Mouse (Mus musculus) limb, embryonic 14.5 days (tissue): ENCODE results near the gene Lasp1. TPM values are rescaled to one million over a fixed set of nuclear protein-coding genes. Genes with fewer than 3 reads are reported as not detected.

ENCODE experiments used
- ATAC-seq: fragments of 200-750 bp; cut with Nextera tagmentation; 2 replicates; pipeline ENCODE4 v1.8.0; 2017; ENCODE audit warnings: low read depth, moderate number of reproducible peaks, moderate TSS enrichment; ENCODE audit not compliant: low FRiP score
- DNase-seq: peaks from one replicate; pipeline ENCODE4 v3.0.0-alpha.2; 2015; ENCODE audit warnings: low spot score
- H3K27ac ChIP-seq: fragments of 300-500 bp; sonication (generic); replicated peaks from 2 replicates; pipeline ENCODE4 v1.5.1; 2014; ENCODE audit warnings: low read depth, mild to moderate bottlenecking, low read length, moderate library complexity, mixed read lengths
- H3K27me3 ChIP-seq: fragments of 300-500 bp; sonication (generic); 2 replicates; pipeline ENCODE4 v1.6.1; 2014; ENCODE audit warnings: low read length, mixed read lengths; ENCODE audit not compliant: control insufficient read depth, insufficient read depth
- H3K36me3 ChIP-seq: fragments of 300-500 bp; sonication (generic); 2 replicates; pipeline ENCODE4 v1.6.1; 2014; ENCODE audit warnings: mild to moderate bottlenecking, low read length, moderate library complexity, mixed read lengths; ENCODE audit not compliant: control insufficient read depth, insufficient read depth
- H3K4me1 ChIP-seq: fragments of 300-500 bp; sonication (generic); 2 replicates; pipeline ENCODE4 v1.6.1; 2014; ENCODE audit warnings: antibody characterized with exemption, low read length, mixed read lengths; ENCODE audit not compliant: control insufficient read depth, insufficient read depth
- H3K4me2 ChIP-seq: fragments of 300-500 bp; sonication (generic); replicated peaks from 2 replicates; pipeline ENCODE4 v1.6.1; 2014; ENCODE audit warnings: low read depth, mild to moderate bottlenecking, low read length, moderate library complexity; ENCODE audit not compliant: severe bottlenecking
- H3K4me3 ChIP-seq: fragments of 300-500 bp; sonication (generic); replicated peaks from 2 replicates; pipeline ENCODE4 v1.5.1; 2014; ENCODE audit warnings: low read length
- H3K9ac ChIP-seq: fragments of 300-500 bp; sonication (generic); 2 replicates; pipeline ENCODE4 v1.6.1; 2014; ENCODE audit warnings: mild to moderate bottlenecking, low read depth, low read length, moderate library complexity; ENCODE audit not compliant: severe bottlenecking
- H3K9me3 ChIP-seq: fragments of 300-500 bp; sonication (generic); 2 replicates; pipeline ENCODE4 v1.6.1; 2016; ENCODE audit warnings: low read length; ENCODE audit not compliant: control insufficient read depth
- POLR2A ChIP-seq: fragments of 200-500 bp; IDR thresholded peaks from 2 replicates; pipeline ENCODE4 v1.8.0; 2012; ENCODE audit warnings: inconsistent platforms, mild to moderate bottlenecking, moderate library complexity, borderline replicate concordance; ENCODE audit not compliant: insufficient read depth, insufficient read length; ENCODE audit errors: extremely low read depth
- WGBS: fragments of 180-500 bp; shearing (Covaris S2); extraction: QIAGEN DNeasy Blood & Tissue Kit; methylation state at CpG from one replicate; pipeline ENCODE4 v1.1.7; 2014; 5-methylcytosine and 5-hydroxymethylcytosine counted together
- polyA plus RNA-seq, 2 experiments: library from polyadenylated mRNA; depleted of rRNA in 1 of 2; stranded (reverse) in 1 of 2; unstranded in 1 of 2; fragments of >200 nt; fragmentation: Nextera tagmentation in 1 of 2; extraction: Ambion mirVana in 1 of 2; gene quantifications; 2 replicates each; pipeline versions ENCODE4 v1.2.1 to v1.2.3; 2012 to 2014

Lasp1 gene
- polyA plus RNA-seq, 2 experiments, result 95.7 to 105 TPM

- H3K36me3 ChIP-seq, result peaks cover 76% of the 10 kb centered on the region
- no peak overlapping the region for H3K4me2 ChIP-seq
- 66% methylated on average over 5 of the region's 5 CpGs for WGBS
- TF ChIP-seq POLR2A, result no peak
- ATAC-seq (no peak), DNase-seq (no peak)
- H3K27ac ChIP-seq, result no peak overlapping the region
- H3K9ac ChIP-seq, result no peak overlapping the region
- peaks cover 42% of the 10 kb centered on the region for H3K4me1 ChIP-seq
- no peaks in the 10 kb centered on the region for H3K27me3 ChIP-seq
- no peaks in the 10 kb centered on the region for H3K9me3 ChIP-seq
- no peak overlapping the region for H3K4me3 ChIP-seq
Observed at GRCm38 (mm10) chr11:97816176-97816575, 17.4 kb downstream of the Lasp1 start.

- no peak overlapping the region for H3K4me2 ChIP-seq
- no peaks in the 10 kb centered on the region for H3K27me3 ChIP-seq
- no peak overlapping the region for H3K4me3 ChIP-seq
- H3K9me3 ChIP-seq, result no peaks in the 10 kb centered on the region
- ATAC-seq (no peak), DNase-seq (no peak)
- H3K27ac ChIP-seq, result no peak overlapping the region
- 41% methylated on average over 9 of the region's 9 CpGs for WGBS
- H3K36me3 ChIP-seq, result peaks cover 77% of the 10 kb centered on the region
- TF ChIP-seq POLR2A, result no peak
- H3K9ac ChIP-seq, result no peak overlapping the region
- peaks cover 36% of the 10 kb centered on the region for H3K4me1 ChIP-seq
Observed at GRCm38 (mm10) chr11:97816916-97817315, 18.1 kb downstream of the Lasp1 start.

GRCm38 (mm10) chr11:97817379-97817778 is 18.6 kb downstream of the Lasp1 start:
- Histone ChIP-seq H3K27me3 (no peaks in the 10 kb centered on the region), H3K27ac (no peak overlapping the region), H3K4me3 (no peak overlapping the region), H3K9ac (no peak overlapping the region), H3K4me2 (no peak overlapping the region), H3K4me1 (peaks cover 33% of the 10 kb centered on the region), H3K36me3 (peaks cover 81% of the 10 kb centered on the region), H3K9me3 (no peaks in the 10 kb centered on the region)
- WGBS, result 41% methylated on average over 5 of the region's 5 CpGs
- ATAC-seq (no peak), DNase-seq (no peak)
- no peak for TF ChIP-seq POLR2A

GRCm38 (mm10) chr11:97818003-97818402 is 19.2 kb downstream of the Lasp1 start:
- H3K4me3 ChIP-seq, result no peak overlapping the region
- no peaks in the 10 kb centered on the region for H3K9me3 ChIP-seq
- H3K36me3 ChIP-seq, result peaks cover 87% of the 10 kb centered on the region
- TF ChIP-seq POLR2A, result no peak
- WGBS, result 42% methylated on average over 6 of the region's 6 CpGs
- peaks cover 27% of the 10 kb centered on the region for H3K4me1 ChIP-seq
- DNase-seq (no peak), ATAC-seq (no peak)
- H3K27me3 ChIP-seq, result no peaks in the 10 kb centered on the region
- no peak overlapping the region for H3K9ac ChIP-seq
- no peak overlapping the region for H3K27ac ChIP-seq
- H3K4me2 ChIP-seq, result no peak overlapping the region

GRCm38 (mm10) chr11:97818571-97818970 is 19.8 kb downstream of the Lasp1 start:
- no peak overlapping the region for H3K4me2 ChIP-seq
- H3K36me3 ChIP-seq, result peaks cover 87% of the 10 kb centered on the region
- no peak for DNase-seq
- no peak overlapping the region for H3K27ac ChIP-seq
- no peaks in the 10 kb centered on the region for H3K27me3 ChIP-seq
- peaks cover 22% of the 10 kb centered on the region for H3K4me1 ChIP-seq
- no peaks in the 10 kb centered on the region for H3K9me3 ChIP-seq
- TF ChIP-seq POLR2A, result no peak
- WGBS, result 13% methylated on average over 4 of the region's 4 CpGs
- H3K4me3 ChIP-seq, result no peak overlapping the region
- H3K9ac ChIP-seq, result 0 out of 2 replicates have a peak overlapping the region, but pooled peaks have one; percentile 34
- no peak for ATAC-seq

GRCm38 (mm10) chr11:97819102-97819501 is 20.3 kb downstream of the Lasp1 start:
- no peak for TF ChIP-seq POLR2A
- H3K4me1 ChIP-seq, result peaks cover 22% of the 10 kb centered on the region
- H3K9ac ChIP-seq, result no peak overlapping the region
- H3K27ac ChIP-seq, result no peak overlapping the region
- no peaks in the 10 kb centered on the region for H3K27me3 ChIP-seq
- peaks cover 81% of the 10 kb centered on the region for H3K36me3 ChIP-seq
- no peaks in the 10 kb centered on the region for H3K9me3 ChIP-seq
- 58% methylated on average over 4 of the region's 4 CpGs for WGBS
- no peak overlapping the region for H3K4me3 ChIP-seq
- ATAC-seq (no peak), DNase-seq (no peak)
- no peak overlapping the region for H3K4me2 ChIP-seq
